Mouse (Mus musculus) thymus, adult 2 months (tissue): Measurements from ENCODE around the gene Ppfia1.

Experiments
- CTCF ChIP-seq: fragments of 200-500 bp; IDR thresholded peaks from 2 replicates; pipeline ENCODE4 v1.5.1; 2012; ENCODE audit warnings: mild to moderate bottlenecking, control low read depth, low read length, moderate library complexity, borderline replicate concordance; ENCODE audit not compliant: control insufficient read depth, poor library complexity, insufficient read depth; ENCODE audit errors: extremely low read depth
- POLR2A ChIP-seq: fragments of 200-500 bp; IDR thresholded peaks from 2 replicates; pipeline ENCODE4 v1.6.1; 2012; ENCODE audit warnings: mild to moderate bottlenecking, low read length, control low read depth, moderate library complexity; ENCODE audit not compliant: control insufficient read depth, poor library complexity, insufficient read depth; ENCODE audit errors: extremely low read depth

- TF ChIP-seq CTCF (no peak), POLR2A (no peak)
Observed at GRCm38 (mm10) chr7:144480314-144480713, 73.2 kb downstream of the Ppfia1 start.
